ENCODE assay signal across 27 mouse cellular contexts in the genomic region with DNA sequence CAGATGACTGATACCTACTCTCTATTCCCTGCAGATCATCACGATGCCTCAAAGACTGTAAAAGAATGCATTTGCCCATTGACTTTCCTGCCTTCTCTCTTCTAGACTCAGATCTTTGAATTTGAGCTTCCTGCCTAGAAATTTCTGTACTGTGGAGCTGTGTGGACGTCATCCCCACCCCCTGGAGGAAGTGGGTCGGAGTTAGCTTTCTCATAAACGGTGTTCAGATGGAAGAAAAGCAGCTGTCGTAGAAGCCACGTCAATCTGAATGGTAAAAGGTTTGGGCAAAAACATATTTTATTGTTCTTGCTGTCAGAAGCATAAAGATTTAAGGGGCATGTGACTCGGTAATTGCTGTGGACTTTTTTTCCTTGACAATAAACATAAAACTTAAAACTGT.
DNase-seq lines count a peak whose midpoint lies in the region; ATAC-seq and TF ChIP-seq lines count a peak whose summit lies in the region.
"Had no signal": no experiment of that assay in that cellular context is flagged by ENCODE, and none has a peak within 500 bp of the region (broad histone marks: within the 10 kb centered on the region; RNA-seq: fewer than 3 reads in every experiment).

No protein-coding gene starts in this region.

- H3K4me3 ChIP-seq in kidney, postnatal 0 days (replicated peaks; ENCODE audit: low read depth, low read length): no peak overlapping the region
- H3K4me3 ChIP-seq in left cerebral cortex, adult 2 months: no peak overlapping the region
- H3K4me3 ChIP-seq: forebrain, embryonic 15.5 days; gastrocnemius, adult 2 months; heart, adult 2 months; heart, embryonic 12.5 days; hindbrain, embryonic 13.5 days; liver, embryonic 15.5 days; megakaryocyte, embryonic 14.5 days; midbrain, embryonic 12.5 days had no signal

- H3K9me3 ChIP-seq in kidney, postnatal 0 days (replicated peaks; ENCODE audit: low read length): no peaks in the 10 kb centered on the region
- H3K9me3 ChIP-seq: forebrain, embryonic 15.5 days; heart, embryonic 12.5 days; hindbrain, embryonic 13.5 days; liver, embryonic 15.5 days; midbrain, embryonic 12.5 days had no signal

- no peaks in the 10 kb centered on the region for H3K27me3 ChIP-seq in kidney, postnatal 0 days (ENCODE audit: insufficient read depth, low read length)
- H3K27me3 ChIP-seq: forebrain, embryonic 15.5 days; hindbrain, embryonic 13.5 days; liver, embryonic 15.5 days; midbrain, embryonic 12.5 days had no signal

- no peak for ATAC-seq in kidney, postnatal 0 days (replicated peaks; ENCODE audit: low FRiP score, low read depth)
- ATAC-seq: forebrain, embryonic 15.5 days; intestine, postnatal 0 days; lung, postnatal 0 days had no signal

- WGBS in kidney, postnatal 0 days: 33% methylated on average over 7 of the region's 7 CpGs

- no peak for TF ChIP-seq CTCF in kidney, postnatal 0 days (IDR thresholded peaks at IDR 0.05; ENCODE audit: low read depth)
- no peak for TF ChIP-seq CTCF in left cerebral cortex, adult 2 months (IDR thresholded peaks at IDR 0.05)

- intact Hi-C loops in left cerebral cortex, adult 2 months (cut with DNase I): no loop called here

- H3K36me3 ChIP-seq in kidney, postnatal 0 days (ENCODE audit: insufficient read depth, low read length): no peaks in the 10 kb centered on the region
- H3K36me3 ChIP-seq: forebrain, embryonic 15.5 days; heart, embryonic 12.5 days; hindbrain, embryonic 13.5 days; liver, embryonic 15.5 days; midbrain, embryonic 12.5 days had no signal

- no peak overlapping the region for H3K27ac ChIP-seq in kidney, postnatal 0 days
- H3K27ac ChIP-seq in left cerebral cortex, adult 2 months: no peak overlapping the region
- H3K27ac ChIP-seq: forebrain, embryonic 15.5 days; gastrocnemius, adult 2 months; heart, adult 2 months; hindbrain, embryonic 13.5 days; liver, embryonic 15.5 days; midbrain, embryonic 12.5 days had no signal

- peak; percentile 81 for DNase-seq in kidney, postnatal 0 days (ENCODE audit: low spot score)
- no peak for DNase-seq in kidney, postnatal 36 days
- peak; percentile 65 for DNase-seq in CD4-positive helper T cell, adult 2 months (ENCODE audit: low read depth, low spot score)
- peak; percentile 87 for DNase-seq in T-cell, adult 2 months (ENCODE audit: low spot score)
- peak; percentile 27 to 36 for DNase-seq in thymus, postnatal 10 days (ENCODE audit: low spot score in 2 of 2)
- no peak for DNase-seq in urinary bladder, postnatal 14 days (ENCODE audit: low spot score)
- DNase-seq in left cerebral cortex, adult 2 months (ENCODE audit: extremely low spot score in 1 of 2, low spot score in 2 of 2): no peak
- no peak for DNase-seq in urinary bladder, postnatal 25 days (ENCODE audit: low spot score)
- DNase-seq: adrenal gland, postnatal 14 days; cerebellum, adult 11 months; cerebellum, adult 9-10 months; cerebellum, postnatal 36 days; gastrocnemius, adult 2 months; gastrocnemius, postnatal 36 days; heart, adult 2 months; heart, postnatal 4 days; layer of hippocampus, postnatal 36 days; liver; lung, postnatal 4 days had no signal

- H3K9ac ChIP-seq in kidney, postnatal 0 days (ENCODE audit: low read depth, low read length): no peak overlapping the region
- H3K9ac ChIP-seq: forebrain, embryonic 15.5 days; heart, embryonic 12.5 days; hindbrain, embryonic 13.5 days; liver, embryonic 15.5 days; midbrain, embryonic 12.5 days had no signal

- H3K4me1 ChIP-seq in kidney, postnatal 0 days (replicated peaks; ENCODE audit: insufficient read depth, low read length): no peaks in the 10 kb centered on the region; the same call in 1 of the 2 replicates
- H3K4me1 ChIP-seq: forebrain, embryonic 15.5 days; heart, embryonic 12.5 days; liver, embryonic 15.5 days; midbrain, embryonic 12.5 days had no signal

- peak overlapping the region; percentile 18; the same call in 1 of the 2 replicates for H3K4me2 ChIP-seq in kidney, postnatal 0 days (ENCODE audit: low read length)
- H3K4me2 ChIP-seq: forebrain, embryonic 15.5 days; heart, embryonic 12.5 days; hindbrain, embryonic 13.5 days; liver, embryonic 15.5 days; midbrain, embryonic 12.5 days had no signal

Comparison
In these comparisons a context has a peak if more than half of its experiments do, and no peak if none do; other contexts are left out.
1. DNase-seq: peak in kidney, postnatal 0 days (single experiment), CD4-positive helper T cell, adult 2 months (single experiment), T-cell, adult 2 months (single experiment) and thymus, postnatal 10 days (2 of 2); none in kidney, postnatal 36 days (0 of 2), urinary bladder, postnatal 14 days (single experiment), left cerebral cortex, adult 2 months (0 of 2) and urinary bladder, postnatal 25 days (single experiment).